Mouse (Mus musculus) forebrain, embryonic 16.5 days (tissue): Measurements from ENCODE around the gene Cttnbp2. TPM values are rescaled to one million over a fixed set of nuclear protein-coding genes. Genes with fewer than 3 reads are reported as not detected.

ENCODE experiments used
- ATAC-seq: fragments of 200-750 bp; cut with Nextera tagmentation; 2 replicates; pipeline ENCODE4 v1.8.0; 2017; ENCODE audit warnings: mild to moderate bottlenecking, moderate library complexity
- H3K27ac ChIP-seq: fragments of 300-500 bp; sonication (generic); 2 replicates; pipeline ENCODE4 v1.5.1; 2014; ENCODE audit warnings: low read length, control low read depth
- H3K27me3 ChIP-seq: fragments of 300-500 bp; sonication (generic); replicated peaks from 2 replicates; pipeline ENCODE4 v1.6.1; 2014; ENCODE audit warnings: low read length; ENCODE audit not compliant: control insufficient read depth, insufficient read depth
- H3K36me3 ChIP-seq: fragments of 300-500 bp; sonication (generic); 2 replicates; pipeline ENCODE4 v1.6.1; 2014; ENCODE audit not compliant: control insufficient read depth, insufficient read depth
- H3K4me1 ChIP-seq: fragments of 300-500 bp; sonication (generic); replicated peaks from 2 replicates; pipeline ENCODE4 v1.6.1; 2014; ENCODE audit warnings: low read length; ENCODE audit not compliant: control insufficient read depth, insufficient read depth
- H3K4me2 ChIP-seq: fragments of 300-500 bp; sonication (generic); 2 replicates; pipeline ENCODE4 v1.6.1; 2014; ENCODE audit warnings: mild to moderate bottlenecking, low read length, control low read depth
- H3K4me3 ChIP-seq: fragments of 300-500 bp; sonication (generic); replicated peaks from 2 replicates; pipeline ENCODE4 v1.5.1; 2014; ENCODE audit warnings: mild to moderate bottlenecking, low read length, control low read depth
- H3K9ac ChIP-seq: fragments of 300-500 bp; sonication (generic); replicated peaks from 2 replicates; pipeline ENCODE4 v1.6.1; 2014; ENCODE audit warnings: low read depth, low read length, control low read depth
- H3K9me3 ChIP-seq: fragments of 300-500 bp; sonication (generic); 2 replicates; pipeline ENCODE4 v1.6.1; 2016; ENCODE audit warnings: low read length; ENCODE audit not compliant: control insufficient read depth
- WGBS: fragments of 180-500 bp; shearing (Covaris S2); extraction: QIAGEN DNeasy Blood & Tissue Kit; methylation state at CpG from one replicate; pipeline ENCODE4 v1.1.7; 2014; 5-methylcytosine and 5-hydroxymethylcytosine counted together
- microRNA-seq: library from miRNA; unstranded; fragments of <30 nt; microRNA quantifications from one replicate; pipeline ENCODE4, GENCODE M21; 2017
- polyA plus RNA-seq: library from polyadenylated mRNA; unstranded; fragments of >200 nt; fragmentation: Nextera tagmentation; extraction: Ambion mirVana; gene quantifications from 2 replicates; pipeline ENCODE4 v1.2.1, GENCODE M21; 2015

The Cttnbp2 gene
- polyA plus RNA-seq, 1 experiment from 2014 or later = 134 TPM

DNA sequence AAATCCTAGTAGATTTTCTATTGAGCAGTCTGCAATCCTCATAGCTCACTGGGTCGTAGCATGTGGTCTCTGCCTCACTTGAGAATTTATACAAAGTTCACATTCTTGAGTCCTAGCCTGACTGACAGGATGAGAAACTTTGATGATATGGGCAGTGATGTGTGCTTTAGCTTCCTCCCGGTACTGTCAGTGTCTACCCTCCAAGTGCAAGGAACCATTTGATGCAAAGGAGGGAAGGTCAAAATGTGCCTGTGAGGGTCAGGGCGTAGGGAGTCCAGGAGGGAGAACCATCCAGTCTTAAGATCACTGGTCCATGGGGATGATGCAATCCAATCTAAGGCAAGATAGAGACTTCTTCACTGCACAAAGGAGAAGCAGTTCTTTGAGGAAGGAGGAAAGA, 179.2 kb downstream of the Cttnbp2 start:
- Histone ChIP-seq H3K36me3 (no peaks in the 10 kb centered on the region), H3K4me1 (no peaks in the 10 kb centered on the region), H3K4me3 (no peak overlapping the region), H3K4me2 (no peak overlapping the region), H3K9me3 (no peaks in the 10 kb centered on the region), H3K9ac (no peak overlapping the region), H3K27ac (no peak overlapping the region), H3K27me3 (no peaks in the 10 kb centered on the region)
- WGBS = 91% methylated on average over 3 of the region's 3 CpGs
- ATAC-seq = no peak

DNA sequence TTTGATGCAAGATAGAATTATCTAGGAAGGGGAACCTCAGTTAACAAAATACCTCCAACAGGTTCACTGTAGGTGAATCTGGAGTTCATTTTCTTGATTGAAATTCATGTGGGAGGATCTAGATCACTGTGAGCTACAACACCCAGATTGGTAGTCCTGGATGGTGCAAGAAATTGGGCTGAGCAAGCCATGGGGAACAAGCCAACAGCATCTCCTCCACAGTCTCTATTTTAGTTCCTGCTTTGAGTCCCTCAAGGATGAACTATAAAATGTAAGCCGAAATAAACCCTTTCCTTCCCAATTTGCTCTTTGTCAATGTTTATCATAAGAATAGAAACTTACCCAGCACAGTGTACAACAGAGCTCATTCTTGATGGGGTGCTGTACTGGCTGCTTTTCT, 191.7 kb downstream of the Cttnbp2 start:
- no peak for ATAC-seq

More for the DNA sequence above, 191.7 kb downstream of the Cttnbp2 start:
- Histone ChIP-seq H3K4me1 (no peaks in the 10 kb centered on the region), H3K9ac (no peak overlapping the region), H3K9me3 (no peaks in the 10 kb centered on the region), H3K27ac (no peak overlapping the region), H3K27me3 (no peaks in the 10 kb centered on the region), H3K4me3 (no peak overlapping the region), H3K4me2 (no peak overlapping the region), H3K36me3 (no peaks in the 10 kb centered on the region)
- 86% methylated on average over 1 of the region's 1 CpGs for WGBS

Small RNA genes lying within 50 kb of the gene (microRNA-seq; reads per million reads assigned to microRNA genes)
- gene Gm26233 = not detected
